19 mouse cellular contexts compared by ENCODE assay signal in genomic region chr1:187896291-187896690, GRCm38 (mm10).
DNase-seq lines count a peak whose midpoint lies in the region; ATAC-seq and TF ChIP-seq lines count a peak whose summit lies in the region.
"Had no signal": no experiment of that assay in that cellular context is flagged by ENCODE, and none has a peak within 500 bp of the region (broad histone marks: within the 10 kb centered on the region; RNA-seq: fewer than 3 reads in every experiment).

No protein-coding gene starts in this region.

- ATAC-seq in intestine, embryonic 14.5 days (replicated peaks; ENCODE audit: low FRiP score, low TSS enrichment, low read depth): no peak
- no peak for ATAC-seq in hindbrain, embryonic 13.5 days (ENCODE audit: low FRiP score)
- ATAC-seq: forebrain, embryonic 13.5 days; forebrain, postnatal 0 days; hindbrain, postnatal 0 days had no signal

- no peak overlapping the region for H3K4me3 ChIP-seq in intestine, embryonic 14.5 days (ENCODE audit: low read depth, low read length)
- H3K4me3 ChIP-seq in small intestine, adult 2 months (ENCODE audit: low read depth, low read length): no peak overlapping the region
- H3K4me3 ChIP-seq in hindbrain, embryonic 13.5 days: no peak overlapping the region
- H3K4me3 ChIP-seq: embryonic facial prominence, embryonic 13.5 days; forebrain, embryonic 13.5 days; gastrocnemius, adult 2 months; heart, embryonic 13.5 days had no signal

- TF ChIP-seq POLR2A in small intestine, adult 2 months (IDR thresholded peaks at IDR 0.05; ENCODE audit: low read depth, low read length): no peak

- H3K27ac ChIP-seq in intestine, embryonic 14.5 days (ENCODE audit: low read depth): 0 out of 2 replicates have a peak overlapping the region, but pooled peaks have one; percentile 22
- H3K27ac ChIP-seq in small intestine, adult 2 months (ENCODE audit: insufficient read depth, low read depth, low read length): 0 out of 2 replicates have a peak overlapping the region, but pooled peaks have one; percentile 5
- H3K27ac ChIP-seq in hindbrain, embryonic 13.5 days: no peak overlapping the region
- H3K27ac ChIP-seq: embryonic facial prominence, embryonic 13.5 days; forebrain, embryonic 13.5 days; gastrocnemius, adult 2 months; heart, embryonic 13.5 days; hindbrain, postnatal 0 days had no signal

- peaks cover 40% of the 10 kb centered on the region for H3K27me3 ChIP-seq in intestine, embryonic 14.5 days (replicated peaks; ENCODE audit: control insufficient read depth, insufficient read depth, low read length)
- no peaks in the 10 kb centered on the region for H3K27me3 ChIP-seq in small intestine, adult 2 months (ENCODE audit: control insufficient read depth, insufficient read depth, low read length)
- H3K27me3 ChIP-seq in hindbrain, embryonic 13.5 days: no peaks in the 10 kb centered on the region
- H3K27me3 ChIP-seq: embryonic facial prominence, embryonic 13.5 days; forebrain, embryonic 13.5 days; heart, embryonic 13.5 days had no signal

- no peaks in the 10 kb centered on the region for H3K36me3 ChIP-seq in intestine, embryonic 14.5 days (ENCODE audit: control insufficient read depth, insufficient read depth, low read length)
- no peaks in the 10 kb centered on the region for H3K36me3 ChIP-seq in small intestine, adult 2 months (ENCODE audit: control insufficient read depth, insufficient read depth, low read length)
- H3K36me3 ChIP-seq in hindbrain, embryonic 13.5 days: no peaks in the 10 kb centered on the region
- H3K36me3 ChIP-seq: embryonic facial prominence, embryonic 13.5 days; heart, embryonic 13.5 days had no signal

- no peak overlapping the region for H3K4me2 ChIP-seq in intestine, embryonic 14.5 days (ENCODE audit: low read length)
- H3K4me2 ChIP-seq in hindbrain, embryonic 13.5 days: no peak overlapping the region
- H3K4me2 ChIP-seq: embryonic facial prominence, embryonic 13.5 days; forebrain, embryonic 13.5 days; heart, embryonic 13.5 days had no signal

- TF ChIP-seq CTCF in small intestine, adult 2 months (IDR thresholded peaks at IDR 0.05; ENCODE audit: extremely low read depth, insufficient read length, insufficient replicate concordance, low read depth, low read length): no peak

- H3K4me1 ChIP-seq in intestine, embryonic 14.5 days (replicated peaks; ENCODE audit: control insufficient read depth, insufficient read depth, low read length): no peaks in the 10 kb centered on the region
- H3K4me1 ChIP-seq in small intestine, adult 2 months (ENCODE audit: control insufficient read depth, insufficient read depth, insufficient read length, low read length): peaks cover 18% of the 10 kb centered on the region; the same call in 1 of the 2 replicates
- H3K4me1 ChIP-seq in hindbrain, embryonic 13.5 days (replicated peaks): no peaks in the 10 kb centered on the region
- H3K4me1 ChIP-seq: embryonic facial prominence, embryonic 13.5 days; forebrain, embryonic 13.5 days had no signal

- no peak overlapping the region for H3K9ac ChIP-seq in intestine, embryonic 14.5 days (ENCODE audit: low read length)
- no peak overlapping the region for H3K9ac ChIP-seq in hindbrain, embryonic 13.5 days
- H3K9ac ChIP-seq: embryonic facial prominence, embryonic 13.5 days; forebrain, embryonic 13.5 days; forebrain, postnatal 0 days; heart, embryonic 13.5 days had no signal

- 77% methylated on average over 3 of the region's 3 CpGs for WGBS in intestine, embryonic 14.5 days
- 40% methylated on average over 3 of the region's 3 CpGs for whole genome bisulfite sequencing in small intestine, adult 2 months
- WGBS in hindbrain, embryonic 13.5 days: 79% methylated on average over 3 of the region's 3 CpGs

- DNase-seq in adrenal gland, adult 2 months: peak; percentile 59
- no peak for DNase-seq in adrenal gland, postnatal 4 days (ENCODE audit: low spot score in 2 of 2)
- peak; percentile 33 for DNase-seq in adrenal gland, postnatal 10 days
- DNase-seq in intestine, embryonic 14.5 days (ENCODE audit: low spot score): no peak
- DNase-seq in embryo, embryonic 10 days (ENCODE audit: low spot score): no peak
- DNase-seq: cerebellum, adult 11-12 months; cerebellum, adult 9-10 months; cerebellum, postnatal 25 days; forebrain, postnatal 0 days; gastrocnemius, adult 2 months; gastrocnemius, postnatal 36 days; heart, postnatal 36 days; kidney, adult 11 months had no signal

- no peaks in the 10 kb centered on the region for H3K9me3 ChIP-seq in intestine, embryonic 14.5 days (ENCODE audit: control insufficient read depth, low read length)
- no peaks in the 10 kb centered on the region for H3K9me3 ChIP-seq in hindbrain, embryonic 13.5 days
- H3K9me3 ChIP-seq: embryonic facial prominence, embryonic 13.5 days; forebrain, embryonic 13.5 days; heart, embryonic 13.5 days had no signal

Comparison
In these comparisons a context has a peak if more than half of its experiments do, and no peak if none do; other contexts are left out.
1. DNase-seq: peak in adrenal gland, adult 2 months (single experiment) and adrenal gland, postnatal 10 days (single experiment); none in adrenal gland, postnatal 4 days (0 of 2), intestine, embryonic 14.5 days (single experiment) and embryo, embryonic 10 days (single experiment).